15 mouse cellular contexts compared by ENCODE assay signal in the genomic region with DNA sequence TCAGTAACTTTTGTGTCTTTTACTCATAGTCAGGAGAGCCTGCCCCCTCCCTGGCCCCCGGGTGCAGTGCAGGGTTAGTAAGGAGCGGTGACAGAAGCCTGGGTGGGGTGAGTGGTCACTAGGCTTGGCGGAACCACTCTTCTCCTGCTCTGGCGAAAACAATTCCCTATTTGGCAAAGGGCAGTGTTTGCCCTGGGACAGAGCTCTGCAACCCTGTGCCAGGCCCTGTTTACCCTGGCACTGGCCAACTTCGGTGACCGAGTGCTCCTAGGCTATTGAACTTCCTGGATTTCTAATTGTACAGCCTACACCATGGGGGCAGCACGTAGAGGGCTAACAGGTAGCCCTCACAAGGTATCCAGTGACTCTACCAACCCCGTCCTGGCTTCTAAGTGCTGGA.
DNase-seq lines count a peak whose midpoint lies in the region; ATAC-seq and TF ChIP-seq lines count a peak whose summit lies in the region.
"Had no signal": no experiment of that assay in that cellular context is flagged by ENCODE, and none has a peak within 500 bp of the region (broad histone marks: within the 10 kb centered on the region; RNA-seq: fewer than 3 reads in every experiment).

No protein-coding gene starts in this region.

- no peak overlapping the region for H3K4me2 ChIP-seq in heart, embryonic 12.5 days
- H3K4me2 ChIP-seq in stomach, postnatal 0 days (replicated peaks; ENCODE audit: low read depth) = no peak overlapping the region
- H3K4me2 ChIP-seq: limb, embryonic 15.5 days; midbrain, embryonic 15.5 days had no signal

- no peaks in the 10 kb centered on the region for H3K9me3 ChIP-seq in heart, embryonic 12.5 days (replicated peaks)
- no peaks in the 10 kb centered on the region for H3K9me3 ChIP-seq in stomach, postnatal 0 days (ENCODE audit: control insufficient read depth, low read length)
- H3K9me3 ChIP-seq: limb, embryonic 15.5 days; midbrain, embryonic 15.5 days had no signal

- WGBS in heart, embryonic 12.5 days = 77% methylated on average over 8 of the region's 8 CpGs
- WGBS in stomach, postnatal 0 days = 75% methylated on average over 8 of the region's 8 CpGs

- intact Hi-C loops in heart, postnatal 25 days (cut with DNase I) = no loop called here

- TF ChIP-seq EP300 in stomach, postnatal 0 days (optimal IDR thresholded peaks at IDR 0.05) = no peak

- no peaks in the 10 kb centered on the region for H3K36me3 ChIP-seq in heart, embryonic 12.5 days
- no peaks in the 10 kb centered on the region for H3K36me3 ChIP-seq in stomach, postnatal 0 days (ENCODE audit: control insufficient read depth, insufficient read depth, low read length)
- H3K36me3 ChIP-seq: limb, embryonic 15.5 days; midbrain, embryonic 15.5 days had no signal

- TF ChIP-seq CTCF in layer of hippocampus, adult 2 months (conservative IDR thresholded peaks at IDR 0.05) = no peak
- TF ChIP-seq CTCF in stomach, postnatal 0 days (IDR thresholded peaks at IDR 0.05; ENCODE audit: low read depth) = no peak

- H3K27me3 ChIP-seq in heart, embryonic 12.5 days (replicated peaks) = no peaks in the 10 kb centered on the region
- no peaks in the 10 kb centered on the region for H3K27me3 ChIP-seq in stomach, postnatal 0 days (ENCODE audit: control insufficient read depth, insufficient read depth, low read length)
- H3K27me3 ChIP-seq: CH12.LX; limb, embryonic 15.5 days; midbrain, embryonic 15.5 days had no signal

- no peak overlapping the region for H3K27ac ChIP-seq in heart, embryonic 12.5 days (ENCODE audit: poor library complexity, severe bottlenecking)
- H3K27ac ChIP-seq in layer of hippocampus, adult 2 months = no peak overlapping the region
- no peak overlapping the region for H3K27ac ChIP-seq in stomach, postnatal 0 days (replicated peaks)
- H3K27ac ChIP-seq: hindbrain, postnatal 0 days; limb, embryonic 15.5 days; macrophage; midbrain, embryonic 15.5 days had no signal

- ATAC-seq in heart, embryonic 12.5 days (ENCODE audit: insufficient number of reproducible peaks, low FRiP score) = no peak
- ATAC-seq in stomach, postnatal 0 days (ENCODE audit: low FRiP score, low TSS enrichment) = peak; percentile 46; the same call in 1 of the 2 replicates
- ATAC-seq: forebrain, embryonic 14.5 days; hindbrain, postnatal 0 days; midbrain, embryonic 15.5 days had no signal

- no peak overlapping the region for H3K9ac ChIP-seq in heart, embryonic 12.5 days
- no peak overlapping the region for H3K9ac ChIP-seq in stomach, postnatal 0 days (ENCODE audit: low read length)
- H3K9ac ChIP-seq: limb, embryonic 15.5 days; midbrain, embryonic 15.5 days had no signal

- DNase-seq in heart, adult 11 months = peak; percentile 95
- peak; percentile 4 for DNase-seq in layer of hippocampus, adult 11-12 months (ENCODE audit: low spot score)
- no peak for DNase-seq in layer of hippocampus, adult 2 months (ENCODE audit: low spot score in 2 of 2)
- peak; percentile 15 for DNase-seq in heart, postnatal 25 days (ENCODE audit: low spot score)
- DNase-seq in stomach, postnatal 0 days (ENCODE audit: low spot score) = peak; percentile 27
- DNase-seq in thymus, postnatal 14 days = no peak
- DNase-seq: embryo, embryonic 11 days; right cerebral cortex, postnatal 25 days had no signal

- H3K4me1 ChIP-seq in heart, embryonic 12.5 days (replicated peaks) = peaks cover 7% of the 10 kb centered on the region; the same call in 1 of the 2 replicates
- no peaks in the 10 kb centered on the region for H3K4me1 ChIP-seq in stomach, postnatal 0 days (replicated peaks; ENCODE audit: control insufficient read depth, insufficient read depth)
- H3K4me1 ChIP-seq: midbrain, embryonic 15.5 days had no signal

- no peak overlapping the region for H3K4me3 ChIP-seq in heart, embryonic 12.5 days
- H3K4me3 ChIP-seq in layer of hippocampus, adult 2 months = no peak overlapping the region
- no peak overlapping the region for H3K4me3 ChIP-seq in stomach, postnatal 0 days (ENCODE audit: low read depth, low read length)
- H3K4me3 ChIP-seq: limb, embryonic 15.5 days; midbrain, embryonic 15.5 days had no signal

Comparison
In these comparisons a context has a peak if more than half of its experiments do, and no peak if none do; other contexts are left out.
1. DNase-seq: peak in heart, adult 11 months (single experiment), layer of hippocampus, adult 11-12 months (single experiment), heart, postnatal 25 days (single experiment) and stomach, postnatal 0 days (single experiment); none in layer of hippocampus, adult 2 months (0 of 2) and thymus, postnatal 14 days (single experiment).